Mouse (Mus musculus) G1E (cell line): ENCODE measurements at regions not wholly inside any gene's neighbourhood (a gene's known extent, or its start where the extent isn't known, plus 50 kb on each side); places are given as distances from the start of the nearest gene placed in this dataset.

Source experiments
- CTCF ChIP-seq: IDR thresholded peaks from 2 replicates; pipeline ENCODE4 v1.5.1; 2012; ENCODE audit warnings: low read depth, low read length, inconsistent platforms, mixed read lengths
- GATA1 ChIP-seq: IDR thresholded peaks from 2 replicates; pipeline ENCODE4 v1.6.1; 2012; ENCODE audit warnings: borderline replicate concordance, low read length, inconsistent platforms, mixed read lengths
- GATA2 ChIP-seq: IDR thresholded peaks from 2 replicates; pipeline ENCODE4 v1.6.1; 2012; ENCODE audit warnings: low read depth, low read length, inconsistent platforms, borderline replicate concordance
- POLR2AphosphoS5 ChIP-seq: IDR thresholded peaks from 2 replicates; pipeline ENCODE4 v1.6.1; 2012; ENCODE audit warnings: low read depth, low read length, inconsistent platforms; ENCODE audit not compliant: insufficient replicate concordance
- TAL1 ChIP-seq: conservative IDR thresholded peaks from 2 replicates; pipeline ENCODE4 v1.6.1; 2012; ENCODE audit warnings: low read depth, low read length, inconsistent platforms, mixed read lengths

- TF ChIP-seq TAL1 (no peak), CTCF (no peak), GATA1 (no peak), GATA2 (no peak), POLR2AphosphoS5 (no peak)
These were observed 129.3 kb upstream of the Lemd2 start for GRCm38 (mm10) chr17:27333593-27333992.
